Mouse (Mus musculus) heart, postnatal 0 days (tissue): ENCODE results near the gene Syngr3. TPM values are rescaled to one million over a fixed set of nuclear protein-coding genes. Genes with fewer than 3 reads are reported as not detected.
"Not testable (repeated sequence)": the region's sequence is repeated elsewhere in the genome, so short reads cannot be mapped to it uniquely, and the experiment has no call there.

Experiments
- ATAC-seq: fragments of 200-750 bp; cut with Nextera tagmentation; 2 replicates; pipeline ENCODE4 v1.8.0; 2017; ENCODE audit warnings: low read depth, moderate number of reproducible peaks, moderate library complexity; ENCODE audit not compliant: insufficient read depth
- DNase-seq: peaks from one replicate; pipeline ENCODE4 v3.0.0-alpha.2; 2016; ENCODE audit warnings: low spot score
- H3K27ac ChIP-seq: fragments of 300-500 bp; sonication (generic); 2 replicates; pipeline ENCODE4 v1.5.1; 2014; ENCODE audit warnings: low read depth, mild to moderate bottlenecking
- H3K27me3 ChIP-seq: fragments of 300-500 bp; sonication (generic); 2 replicates; pipeline ENCODE4 v1.6.1; 2014; ENCODE audit warnings: low read length, mixed read lengths; ENCODE audit not compliant: control insufficient read depth, insufficient read depth
- H3K36me3 ChIP-seq: fragments of 300-500 bp; sonication (generic); replicated peaks from 2 replicates; pipeline ENCODE4 v1.6.1; 2014; ENCODE audit warnings: low read length, mixed read lengths; ENCODE audit not compliant: control insufficient read depth, insufficient read depth
- H3K4me1 ChIP-seq: fragments of 300-500 bp; sonication (generic); 2 replicates; pipeline ENCODE4 v1.6.1; 2014; ENCODE audit warnings: antibody characterized with exemption; ENCODE audit not compliant: control insufficient read depth, insufficient read depth
- H3K4me2 ChIP-seq: fragments of 300-500 bp; sonication (generic); 2 replicates; pipeline ENCODE4 v1.6.1; 2014; ENCODE audit warnings: low read depth, mild to moderate bottlenecking, low read length, moderate library complexity
- H3K4me3 ChIP-seq: fragments of 300-500 bp; sonication (generic); 2 replicates; pipeline ENCODE4 v1.5.1; 2014; ENCODE audit warnings: low read depth, low read length
- H3K9ac ChIP-seq: fragments of 300-500 bp; sonication (generic); replicated peaks from 2 replicates; pipeline ENCODE4 v1.6.1; 2014; ENCODE audit warnings: low read depth, low read length, mixed read lengths
- H3K9me3 ChIP-seq: fragments of 300-500 bp; sonication (generic); replicated peaks from 2 replicates; pipeline ENCODE4 v1.6.1; 2016; ENCODE audit warnings: low read length; ENCODE audit not compliant: control insufficient read depth
- CTCF ChIP-seq: IDR thresholded peaks from 2 replicates; pipeline ENCODE4 v1.5.1; 2016; ENCODE audit warnings: antibody characterized with exemption, control low read depth, low read depth
- EP300 ChIP-seq: IDR thresholded peaks from 2 replicates; pipeline ENCODE4 v1.6.1; 2016; ENCODE audit warnings: antibody characterized with exemption, low read depth
- WGBS: fragments of 180-500 bp; shearing (Covaris S2); extraction: QIAGEN DNeasy Blood & Tissue Kit; methylation state at CpG from one replicate; pipeline ENCODE4 v1.1.7; 2014; 5-methylcytosine and 5-hydroxymethylcytosine counted together
- polyA plus RNA-seq: library from polyadenylated mRNA; unstranded; fragments of >200 nt; fragmentation: Nextera tagmentation; extraction: Ambion mirVana; gene quantifications from 2 replicates; pipeline ENCODE4 v1.2.1, GENCODE M21; 2015
- total RNA-seq: library from RNA; depleted of rRNA; stranded (reverse); fragments of >200 nt; gene quantifications from 2 replicates; pipeline ENCODE4 v1.2.3, GENCODE M21; 2014; ENCODE audit warnings: low replicate concordance

Gene Syngr3
- total and polyA plus RNA-seq, 2 experiments from 2014 or later = 0.16 TPM; not detected in 1

- ATAC-seq (no peak), DNase-seq (no peak)
- WGBS = 58% methylated on average over 5 of the region's 5 CpGs
- Histone ChIP-seq H3K9me3 (no peaks in the 10 kb centered on the region), H3K27me3 (no peaks in the 10 kb centered on the region), H3K4me1 (peaks cover 32% of the 10 kb centered on the region), H3K36me3 (no peaks in the 10 kb centered on the region), H3K4me2 (peak overlapping the region; percentile 92; the same call in 1 of the 2 replicates), H3K9ac (no peak overlapping the region), H3K4me3 (no peak overlapping the region), H3K27ac (no peak overlapping the region)
- TF ChIP-seq EP300 (no peak), CTCF (no peak)
These were observed 18.4 kb downstream of the Syngr3 start for GRCm38 (mm10) chr17:24671346-24671745.

- Histone ChIP-seq H3K36me3 (no peaks in the 10 kb centered on the region), H3K4me3 (peak overlapping the region; percentile 81), H3K27ac (peak overlapping the region; percentile 77), H3K9me3 (no peaks in the 10 kb centered on the region), H3K4me1 (peaks cover 29% of the 10 kb centered on the region), H3K9ac (peak overlapping the region; percentile 88), H3K4me2 (peak overlapping the region; percentile 92), H3K27me3 (no peaks in the 10 kb centered on the region)
- TF ChIP-seq CTCF = no peak
- TF ChIP-seq EP300 = no peak
- 10% methylated on average over 8 of the region's 8 CpGs for WGBS
- DNase-seq = no peak
- no peak for ATAC-seq
These were observed 19.4 kb downstream of the Syngr3 start for GRCm38 (mm10) chr17:24670246-24670844.

- WGBS = under 1% methylated on average over 71 of the region's 80 CpGs
- TF ChIP-seq EP300 (peak; percentile 41; the same call in 1 of the 2 replicates), CTCF (no peak)
- Histone ChIP-seq H3K4me3 (peak within 1 kb of the TSS; percentile 81), H3K36me3 (no peaks in the 10 kb centered on the region), H3K9ac (peak within 1 kb of the TSS; percentile 88), H3K4me1 (peaks cover 29% of the 10 kb centered on the region), H3K27me3 (no peaks in the 10 kb centered on the region), H3K4me2 (peak within 1 kb of the TSS; percentile 92), H3K9me3 (no peaks in the 10 kb centered on the region), H3K27ac (peak within 1 kb of the TSS; percentile 77)
- peak; percentile 97 for ATAC-seq
- DNase-seq = peak; percentile 92
These were observed 20.1 kb downstream of the Syngr3 start, which contains the start of gene Zfp598 for GRCm38 (mm10) chr17:24669545-24670245. Gene Zfp598 (plus strand): TSS chr17:24669687.

GRCm38 (mm10) chr17:24669214-24669544 lies 20.6 kb downstream of the Syngr3 start:
- Histone ChIP-seq H3K4me1 (peaks cover 29% of the 10 kb centered on the region), H3K9ac (peak overlapping the region; percentile 88), H3K4me2 (peak overlapping the region; percentile 92), H3K4me3 (peak overlapping the region; percentile 81), H3K27ac (peak overlapping the region; percentile 77)
- not testable (repeated sequence) for H3K27me3 ChIP-seq, H3K36me3 ChIP-seq, H3K9me3 ChIP-seq, ATAC-seq, DNase-seq
- 6% methylated on average over 15 of the region's 15 CpGs for WGBS

GRCm38 (mm10) chr17:24667416-24667815 lies 22.3 kb downstream of the Syngr3 start:
- Histone ChIP-seq H3K4me1 (peaks cover 27% of the 10 kb centered on the region), H3K36me3 (no peaks in the 10 kb centered on the region)
- peak; percentile 62 for DNase-seq

GRCm38 (mm10) chr17:24667011-24667410 lies 22.7 kb downstream of the Syngr3 start:
- peaks cover 23% of the 10 kb centered on the region for H3K4me1 ChIP-seq
- not testable (repeated sequence) for H3K36me3 ChIP-seq, H3K27ac ChIP-seq, H3K4me3 ChIP-seq, H3K9ac ChIP-seq, ATAC-seq, DNase-seq, H3K27me3 ChIP-seq, H3K9me3 ChIP-seq, H3K4me2 ChIP-seq
- WGBS = 54% methylated on average over 7 of the region's 7 CpGs

More at GRCm38 (mm10) chr17:24667416-24667815, 22.3 kb downstream of the Syngr3 start:
- TF ChIP-seq CTCF = peak; percentile 75
- TF ChIP-seq EP300 = no peak
- Histone ChIP-seq H3K9me3 (no peaks in the 10 kb centered on the region), H3K27ac (no peak overlapping the region), H3K27me3 (no peaks in the 10 kb centered on the region), H3K9ac (no peak overlapping the region), H3K4me3 (no peak overlapping the region), H3K4me2 (no peak overlapping the region)
- ATAC-seq = no peak
- WGBS = 19% methylated on average over 6 of the region's 6 CpGs
